Mouse (Mus musculus): ENCODE results near the gene Slc7a10. TPM values are rescaled to one million over a fixed set of nuclear protein-coding genes. Genes with fewer than 3 reads are reported as not detected.
"Not testable (repeated sequence)": the region's sequence is repeated elsewhere in the genome, so short reads cannot be mapped to it uniquely, and the experiment has no call there.

The Slc7a10 gene
- polyA plus RNA-seq, 1 experiment from 2014 or later, result 25.6 TPM

DNA sequence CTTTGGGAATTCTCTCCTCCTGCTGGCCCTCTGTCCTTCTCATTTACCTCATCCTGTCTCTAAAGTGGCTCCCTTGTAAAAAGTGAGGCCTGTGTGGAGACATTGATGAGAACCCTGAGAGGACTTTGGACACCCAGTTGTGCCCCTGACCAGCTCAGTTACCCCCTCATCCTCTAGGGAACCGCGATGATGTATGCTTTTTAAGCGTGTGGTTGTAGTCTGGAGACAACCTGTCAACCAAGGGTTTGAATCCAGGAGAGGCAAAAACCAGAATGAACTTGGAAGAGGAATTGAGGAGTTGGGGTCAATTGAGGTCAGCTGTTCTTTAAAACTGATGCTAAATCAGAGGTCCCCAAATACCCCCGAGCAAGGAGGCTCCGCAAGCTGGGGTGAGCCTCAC is 29.5 kb downstream of the Slc7a10 start:
- peak overlapping the region; percentile 78 for H3K4me2 ChIP-seq
- peaks cover 30% of the 10 kb centered on the region for H3K4me1 ChIP-seq
- H3K4me3 ChIP-seq (replicated peaks), result peak overlapping the region; percentile 82
- H3K27me3 ChIP-seq (replicated peaks), result no peaks in the 10 kb centered on the region
- peak overlapping the region; percentile 95 for H3K9ac ChIP-seq (replicated peaks)
- H3K36me3 ChIP-seq, result peaks cover 22% of the 10 kb centered on the region
- H3K9me3 ChIP-seq (replicated peaks), result no peaks in the 10 kb centered on the region
- peak overlapping the region; percentile 89 for H3K27ac ChIP-seq (replicated peaks)
- WGBS, result 44% methylated on average over 5 of the region's 5 CpGs
- ATAC-seq (ENCODE audit: low FRiP score), result no peak

DNA sequence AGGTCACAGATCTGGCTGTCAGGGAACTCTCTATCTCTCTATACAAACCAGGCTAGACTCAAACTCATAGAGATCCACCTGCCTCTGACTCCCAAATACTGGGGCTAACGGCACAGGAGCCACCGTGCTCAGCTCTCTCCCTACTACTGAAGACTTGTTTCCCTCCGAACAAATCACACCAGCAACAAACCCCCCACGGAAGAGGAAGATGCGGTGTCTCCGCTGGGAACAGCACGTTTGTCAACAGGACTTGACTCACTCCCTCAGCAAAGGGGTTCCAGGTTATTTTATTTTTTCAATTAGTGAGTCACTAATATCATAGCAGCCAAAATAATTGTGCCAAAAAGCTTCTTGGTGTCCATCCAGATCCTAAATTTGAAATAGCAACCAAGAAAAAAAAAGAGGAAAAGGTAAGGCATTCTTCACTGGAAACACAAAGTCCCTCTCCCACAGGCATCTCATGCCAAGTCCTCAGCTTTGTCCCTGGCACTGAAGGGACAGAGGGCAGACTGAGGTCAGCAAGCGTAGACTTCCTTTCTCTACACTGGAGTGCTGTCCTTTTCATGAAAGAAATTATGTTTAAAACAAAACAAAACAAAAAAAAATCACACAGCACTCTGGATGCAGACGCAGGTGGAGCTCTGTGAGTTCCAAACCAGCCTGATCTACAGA is 34.6 kb downstream of the Slc7a10 start:
- WGBS, result 76% methylated on average over 9 of the region's 9 CpGs
- H3K27ac ChIP-seq (replicated peaks), result no peak overlapping the region
- no peak for ATAC-seq (ENCODE audit: low FRiP score)
- no peak overlapping the region for H3K4me3 ChIP-seq (replicated peaks)
- H3K36me3 ChIP-seq, result no peaks in the 10 kb centered on the region
- H3K27me3 ChIP-seq (replicated peaks), result no peaks in the 10 kb centered on the region
- H3K9me3 ChIP-seq (replicated peaks), result no peaks in the 10 kb centered on the region
- no peak overlapping the region for H3K9ac ChIP-seq (replicated peaks)
- peaks cover 4% of the 10 kb centered on the region for H3K4me1 ChIP-seq
- no peak overlapping the region for H3K4me2 ChIP-seq

DNA sequence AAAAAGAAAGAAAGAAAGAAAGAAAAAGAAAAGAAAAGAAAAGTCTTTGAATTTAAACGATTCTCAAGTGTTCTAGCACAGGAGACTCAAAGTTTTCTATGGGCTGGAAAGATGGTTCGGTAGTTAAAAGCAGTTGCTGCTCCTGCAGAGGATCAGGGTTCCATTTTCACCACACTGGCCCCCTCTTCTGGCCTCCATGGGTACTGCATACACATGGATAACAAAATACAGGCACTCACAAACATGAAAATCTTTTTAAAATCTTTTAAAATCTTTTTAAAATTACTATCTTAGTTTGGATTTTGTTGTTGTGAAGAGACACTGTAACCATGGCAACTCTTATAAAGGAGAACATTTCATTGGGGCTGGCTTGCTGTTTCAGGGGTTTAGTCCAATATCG is 44.1 kb downstream of the Slc7a10 start:
- WGBS, result 76% methylated on average over 3 of the region's 3 CpGs
- no peak overlapping the region for H3K4me2 ChIP-seq
- peaks cover 13% of the 10 kb centered on the region for H3K4me1 ChIP-seq
- H3K27ac ChIP-seq (replicated peaks), result no peak overlapping the region
- no peaks in the 10 kb centered on the region for H3K36me3 ChIP-seq
- no peak overlapping the region for H3K9ac ChIP-seq (replicated peaks)
- H3K4me3 ChIP-seq (replicated peaks), result no peak overlapping the region
- H3K27me3 ChIP-seq (replicated peaks), result no peaks in the 10 kb centered on the region
- no peaks in the 10 kb centered on the region for H3K9me3 ChIP-seq (replicated peaks)
- no peak for ATAC-seq (ENCODE audit: low FRiP score)

DNA sequence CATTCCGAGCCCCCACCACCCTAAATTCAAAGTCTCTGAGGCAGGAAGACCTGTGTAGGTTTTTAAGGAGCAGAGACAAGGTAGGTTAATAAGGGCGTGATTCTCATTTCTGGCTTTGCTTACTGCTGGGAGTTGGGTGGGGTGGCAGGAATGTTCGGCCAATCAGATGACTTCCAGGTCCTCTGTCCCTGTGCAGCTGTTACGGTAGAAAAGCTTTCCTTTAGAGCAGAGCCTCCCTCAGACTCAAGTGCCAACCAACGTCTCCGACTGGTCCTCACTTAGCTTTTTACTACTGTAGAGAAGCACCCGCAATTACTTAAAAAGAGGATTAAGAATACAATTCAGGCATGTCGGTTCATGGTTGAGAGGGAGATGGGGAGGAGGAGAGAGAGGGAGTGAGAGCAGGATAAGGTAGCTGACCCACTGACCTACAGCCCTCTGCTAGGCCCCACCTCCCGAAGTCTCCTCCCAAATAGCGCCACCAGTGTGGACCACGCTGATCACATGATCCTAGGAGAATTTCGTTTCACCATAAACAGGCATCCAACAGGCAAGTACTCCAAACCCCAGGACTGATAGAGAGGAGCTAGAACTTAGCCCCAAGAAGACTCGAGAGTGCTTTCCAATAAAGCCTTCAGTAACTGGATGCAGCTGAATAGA is 46.7 kb downstream of the Slc7a10 start:
- WGBS, result 37% methylated on average over 13 of the region's 13 CpGs
- Histone ChIP-seq H3K27ac (replicated peaks) (no peak overlapping the region), H3K9me3 (replicated peaks) (no peaks in the 10 kb centered on the region), H3K4me1 (peaks cover 23% of the 10 kb centered on the region), H3K4me2 (no peak overlapping the region), H3K36me3 (no peaks in the 10 kb centered on the region), H3K4me3 (replicated peaks) (no peak overlapping the region), H3K9ac (replicated peaks) (no peak overlapping the region), H3K27me3 (replicated peaks) (no peaks in the 10 kb centered on the region)
- no peak for ATAC-seq (ENCODE audit: low FRiP score)

DNA sequence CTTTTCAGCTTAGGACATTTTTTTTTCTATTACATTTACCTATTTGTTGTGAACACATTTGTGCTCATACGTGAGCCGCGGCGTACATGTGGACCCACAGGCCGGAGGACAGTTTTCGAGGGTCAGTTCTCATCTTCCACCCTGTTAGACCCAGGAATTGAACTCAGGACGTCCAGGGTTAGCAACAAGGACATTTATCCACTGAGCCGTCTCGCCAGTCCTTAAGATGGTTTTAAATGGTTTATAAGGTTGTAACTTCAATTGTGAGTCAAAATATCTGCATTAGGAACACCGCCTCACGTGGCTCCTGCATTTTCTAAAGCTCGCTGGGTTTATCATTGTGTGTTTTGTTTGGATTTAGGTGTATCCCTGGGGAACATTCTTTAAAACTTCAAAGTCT is 47.7 kb downstream of the Slc7a10 start:
- Histone ChIP-seq H3K9ac (replicated peaks) (peak overlapping the region; percentile 55), H3K4me3 (replicated peaks) (peak overlapping the region; percentile 65), H3K27me3 (replicated peaks) (no peaks in the 10 kb centered on the region), H3K9me3 (replicated peaks) (no peaks in the 10 kb centered on the region), H3K4me1 (peaks cover 23% of the 10 kb centered on the region), H3K36me3 (no peaks in the 10 kb centered on the region), H3K4me2 (peak overlapping the region; percentile 58), H3K27ac (replicated peaks) (peak overlapping the region; percentile 94)
- ATAC-seq (ENCODE audit: low FRiP score), result no peak
- 44% methylated on average over 12 of the region's 12 CpGs for WGBS

DNA sequence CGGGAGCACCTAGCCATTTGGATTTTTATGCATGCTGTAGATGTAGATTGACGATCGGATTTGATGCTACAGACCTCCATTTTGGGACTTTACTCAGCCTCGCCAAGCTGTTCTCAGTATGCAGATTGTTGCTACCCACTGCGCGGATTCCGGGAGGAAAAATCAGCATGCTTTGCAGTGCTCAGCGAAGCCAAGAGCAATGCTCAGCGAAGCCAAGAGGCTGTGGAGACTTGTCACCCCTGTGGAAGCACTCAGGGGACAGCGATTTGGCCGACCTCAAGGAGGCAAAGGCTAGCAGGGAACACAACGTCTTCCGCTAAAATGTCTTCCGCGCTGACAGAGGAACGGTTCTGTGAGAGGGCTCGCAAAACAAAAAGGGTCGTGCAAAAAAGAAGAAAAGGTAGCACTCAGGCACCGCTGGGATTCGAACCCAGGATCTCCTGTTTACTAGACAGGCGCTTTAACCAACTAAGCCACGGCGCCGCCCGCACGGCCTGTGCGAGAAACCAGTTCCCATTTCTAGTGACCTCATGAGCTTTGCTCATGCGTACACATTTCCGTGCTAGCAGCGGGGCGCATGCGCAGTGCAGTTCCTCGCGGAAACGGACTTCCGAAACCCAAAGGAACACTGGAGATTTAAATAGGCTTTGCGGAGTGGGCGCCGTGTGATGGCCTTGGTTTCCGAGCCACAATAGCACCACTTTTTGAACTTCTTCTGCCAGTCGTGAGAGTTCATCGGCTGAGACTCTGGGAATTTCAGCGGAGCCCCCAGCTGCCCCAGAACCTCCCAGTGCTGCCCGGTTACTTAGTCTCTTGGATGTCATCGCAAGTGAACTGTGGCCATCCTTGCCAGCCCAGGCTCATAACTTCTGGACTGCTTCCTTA is 48.4 kb downstream of the Slc7a10 start:
- WGBS, result under 1% methylated on average over 45 of the region's 45 CpGs
- no peaks in the 10 kb centered on the region for H3K9me3 ChIP-seq (replicated peaks)
- H3K4me1 ChIP-seq, result peaks cover 23% of the 10 kb centered on the region
- H3K9ac ChIP-seq (replicated peaks), result peak overlapping the region; percentile 58
- peak overlapping the region; percentile 94 for H3K27ac ChIP-seq (replicated peaks)
- peak; percentile 95 for ATAC-seq (ENCODE audit: low FRiP score)
- H3K36me3 ChIP-seq, result no peaks in the 10 kb centered on the region
- H3K4me3 ChIP-seq (replicated peaks), result peak overlapping the region; percentile 65
- H3K4me2 ChIP-seq, result peak overlapping the region; percentile 58
- H3K27me3 ChIP-seq (replicated peaks), result no peaks in the 10 kb centered on the region

DNA sequence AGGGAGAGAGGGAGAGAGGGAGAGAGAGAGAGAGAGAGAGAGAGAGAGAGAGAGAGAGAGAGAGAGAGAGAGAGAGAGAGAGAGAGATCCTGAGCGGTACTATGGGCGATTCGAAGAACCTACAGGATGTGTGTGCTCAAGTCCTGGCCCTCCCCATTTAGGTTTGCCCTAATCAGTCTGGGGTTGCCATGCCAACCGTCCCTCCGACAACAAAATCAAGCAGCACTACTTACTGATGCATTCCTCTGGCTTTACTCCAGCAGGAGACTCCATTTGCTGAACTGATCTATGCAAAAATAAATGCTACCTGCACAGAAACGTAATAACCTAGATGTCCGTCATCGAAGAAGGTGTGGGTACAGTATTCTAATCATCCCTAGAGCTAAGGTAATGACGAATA is 49.1 kb downstream of the Slc7a10 start:
- Histone ChIP-seq H3K27me3 (replicated peaks) (no peaks in the 10 kb centered on the region), H3K4me2 (peak overlapping the region; percentile 55), H3K36me3 (no peaks in the 10 kb centered on the region), H3K9me3 (replicated peaks) (no peaks in the 10 kb centered on the region), H3K9ac (replicated peaks) (peak overlapping the region; percentile 42), H3K4me1 (peaks cover 23% of the 10 kb centered on the region), H3K4me3 (replicated peaks) (peak overlapping the region; percentile 65), H3K27ac (replicated peaks) (peak overlapping the region; percentile 78)
- peak; percentile 79 for ATAC-seq (ENCODE audit: low FRiP score)
- WGBS, result 16% methylated on average over 9 of the region's 9 CpGs

DNA sequence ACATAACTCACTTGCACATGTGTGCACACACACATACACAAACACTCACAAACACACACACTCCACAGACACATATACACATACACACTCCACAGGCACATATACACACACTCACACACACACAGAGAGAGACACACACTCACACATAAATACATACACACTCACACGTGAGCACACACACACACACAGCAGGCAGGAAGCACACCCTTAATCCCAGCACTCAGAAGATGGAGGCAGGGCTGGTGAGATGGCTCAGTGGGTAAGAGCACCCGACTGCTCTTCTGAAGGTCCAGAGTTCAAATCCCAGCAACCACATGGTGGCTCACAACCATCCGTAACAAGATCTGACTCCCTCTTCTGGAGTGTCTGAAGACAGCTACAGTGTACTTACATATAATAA is 51.8 kb downstream of the Slc7a10 start:
- H3K27ac ChIP-seq (replicated peaks); ATAC-seq (ENCODE audit: low FRiP score): not testable (repeated sequence)
- WGBS, result 74% methylated on average over 2 of the region's 3 CpGs

More for the DNA sequence above, 51.8 kb downstream of the Slc7a10 start:
- not testable (repeated sequence) for H3K4me3 ChIP-seq (replicated peaks); H3K9ac ChIP-seq (replicated peaks); H3K36me3 ChIP-seq; H3K27me3 ChIP-seq (replicated peaks); H3K4me2 ChIP-seq; H3K9me3 ChIP-seq (replicated peaks)
- H3K4me1 ChIP-seq, result peaks cover 21% of the 10 kb centered on the region

Other genes with a start within 250 kb of the Slc7a10 start
- 27.5 and 29.5 TPM in 2 replicates for gene Cebpg, start 129.8 kb upstream of the Slc7a10 start, polyA plus RNA-seq (2015; fragmentation: Nextera tagmentation; extraction: Ambion mirVana)
- gene Cebpa, start 67.1 kb upstream of the Slc7a10 start, polyA plus RNA-seq (2015; fragmentation: Nextera tagmentation; extraction: Ambion mirVana), result 0.74 and 1.9 TPM in 2 replicates
- gene Lrp3, start 29.1 kb downstream of the Slc7a10 start, polyA plus RNA-seq (2015; fragmentation: Nextera tagmentation; extraction: Ambion mirVana), result 22.7 and 28.2 TPM in 2 replicates
- gene Gpatch1, start 132.1 kb downstream of the Slc7a10 start, polyA plus RNA-seq (2015; fragmentation: Nextera tagmentation; extraction: Ambion mirVana), result 18.8 and 19.3 TPM in 2 replicates
- gene Rhpn2, start 147.8 kb downstream of the Slc7a10 start, polyA plus RNA-seq (2015; fragmentation: Nextera tagmentation; extraction: Ambion mirVana), result 4.6 and 9.2 TPM in 2 replicates
- 14.9 and 17.3 TPM in 2 replicates for gene Faap24, start 210.5 kb downstream of the Slc7a10 start, polyA plus RNA-seq (2015; fragmentation: Nextera tagmentation; extraction: Ambion mirVana)
- 28.4 and 35.1 TPM in 2 replicates for gene Cep89, start 210.7 kb downstream of the Slc7a10 start, polyA plus RNA-seq (2015; fragmentation: Nextera tagmentation; extraction: Ambion mirVana)